9 mouse cellular contexts compared by ENCODE assay signal in the genomic region with DNA sequence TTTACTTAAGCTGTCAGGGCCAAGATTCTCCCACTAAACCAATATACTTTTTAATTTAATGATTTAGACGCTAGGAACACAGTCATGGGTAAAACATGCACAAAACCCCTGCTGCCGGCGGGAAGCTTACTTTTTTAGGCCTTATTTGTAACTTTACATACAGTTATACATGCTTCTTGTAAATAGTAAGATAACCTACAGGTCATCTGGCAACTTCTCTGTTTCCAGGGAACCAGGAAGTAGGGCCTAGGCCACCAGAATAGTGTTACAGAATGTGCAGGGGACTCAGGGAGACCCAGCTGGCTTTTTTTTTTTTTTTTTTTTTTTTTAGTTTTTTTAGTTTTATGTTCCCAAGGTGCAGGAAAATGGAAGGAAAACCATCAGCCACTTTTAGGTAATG. TPM values are rescaled to one million over a fixed set of nuclear protein-coding genes. Genes with fewer than 3 reads are reported as not detected.
A peak's percentile ranks its signal among the peaks of the same experiment; 100 is the strongest.
DNase-seq lines count a peak whose midpoint lies in the region; ATAC-seq and TF ChIP-seq lines count a peak whose summit lies in the region.
"Had no signal": no experiment of that assay in that cellular context is flagged by ENCODE, and none has a peak within 500 bp of the region (broad histone marks: within the 10 kb centered on the region; RNA-seq: fewer than 3 reads in every experiment).

No protein-coding gene starts in this region.

- TF ChIP-seq CTCF in kidney, adult 2 months (conservative IDR thresholded peaks at IDR 0.05; ENCODE audit: insufficient read depth, insufficient read length, low read depth, low read length), result no peak
- TF ChIP-seq CTCF in midbrain, postnatal 0 days (IDR thresholded peaks at IDR 0.05), result no peak

- H3K9ac ChIP-seq in intestine, embryonic 14.5 days (ENCODE audit: low read length), result peak overlapping the region; percentile 84
- H3K9ac ChIP-seq in midbrain, postnatal 0 days (replicated peaks; ENCODE audit: low read length, poor library complexity, severe bottlenecking), result no peak overlapping the region

- 41% methylated on average over 3 of the region's 3 CpGs for WGBS in kidney, adult 2 months
- WGBS in intestine, embryonic 14.5 days, result 30% methylated on average over 3 of the region's 3 CpGs
- WGBS in midbrain, postnatal 0 days, result 64% methylated on average over 3 of the region's 3 CpGs

- peaks cover 1% of the 10 kb centered on the region; the same call in 1 of the 2 replicates for H3K27me3 ChIP-seq in kidney, adult 2 months (replicated peaks; ENCODE audit: control insufficient read depth, insufficient read depth, low read length)
- H3K27me3 ChIP-seq in intestine, embryonic 14.5 days (replicated peaks; ENCODE audit: control insufficient read depth, insufficient read depth, low read length), result no peaks in the 10 kb centered on the region
- no peaks in the 10 kb centered on the region for H3K27me3 ChIP-seq in midbrain, postnatal 0 days (ENCODE audit: insufficient read depth, low read length)

- no peaks in the 10 kb centered on the region; the same call in 1 of the 2 replicates for H3K4me1 ChIP-seq in kidney, adult 2 months (ENCODE audit: control insufficient read depth, insufficient read depth, low read length)
- peaks cover 7% of the 10 kb centered on the region; the same call in 1 of the 2 replicates for H3K4me1 ChIP-seq in intestine, embryonic 14.5 days (replicated peaks; ENCODE audit: control insufficient read depth, insufficient read depth, low read length)
- no peaks in the 10 kb centered on the region for H3K4me1 ChIP-seq in midbrain, postnatal 0 days (ENCODE audit: insufficient read depth, low read length)

- 0 out of 2 replicates have a peak overlapping the region, but pooled peaks have one; percentile 14 for H3K4me3 ChIP-seq in kidney, adult 2 months (ENCODE audit: insufficient read depth, low read depth, low read length)
- H3K4me3 ChIP-seq in intestine, embryonic 14.5 days (ENCODE audit: low read depth, low read length), result peak overlapping the region; percentile 89
- peak overlapping the region; percentile 84; the same call in 1 of the 2 replicates for H3K4me3 ChIP-seq in midbrain, postnatal 0 days (ENCODE audit: low read depth, low read length)

- DNase-seq in kidney, adult 2 months, result no peak
- DNase-seq in kidney, postnatal 25 days, result no peak
- peak; percentile 29 for DNase-seq in intestine, embryonic 14.5 days (ENCODE audit: low spot score)
- no peak for DNase-seq in midbrain, postnatal 0 days (ENCODE audit: low spot score)
- DNase-seq in thymus, postnatal 25 days, result no peak
- no peak for DNase-seq in thymus, postnatal 14 days
- no peak for DNase-seq in layer of hippocampus, postnatal 14 days (ENCODE audit: low spot score in 2 of 2)
- DNase-seq: thymus, postnatal 36 days had no signal

- peak overlapping the region; percentile 86 for H3K4me2 ChIP-seq in intestine, embryonic 14.5 days (ENCODE audit: low read length)
- peak overlapping the region; percentile 64 for H3K4me2 ChIP-seq in midbrain, postnatal 0 days (ENCODE audit: low read depth, low read length, poor library complexity, severe bottlenecking)

- H3K9me3 ChIP-seq in intestine, embryonic 14.5 days (ENCODE audit: control insufficient read depth, low read length), result no peaks in the 10 kb centered on the region
- no peaks in the 10 kb centered on the region for H3K9me3 ChIP-seq in midbrain, postnatal 0 days (ENCODE audit: low read length)

- 0 out of 2 replicates have a peak, but pooled peaks have one; percentile 23 for ATAC-seq in common myeloid progenitor, adult 5-6 weeks (replicated peaks; ENCODE audit: low read depth, poor library complexity, severe bottlenecking)
- no peak for ATAC-seq in intestine, embryonic 14.5 days (replicated peaks; ENCODE audit: low FRiP score, low TSS enrichment, low read depth)
- no peak for ATAC-seq in midbrain, postnatal 0 days (ENCODE audit: low FRiP score)

- H3K27ac ChIP-seq in kidney, adult 2 months (ENCODE audit: insufficient read depth, low read depth, low read length), result no peak overlapping the region; the same call in 1 of the 2 replicates
- H3K27ac ChIP-seq in intestine, embryonic 14.5 days (ENCODE audit: low read depth), result peak overlapping the region; percentile 91
- no peak overlapping the region for H3K27ac ChIP-seq in midbrain, postnatal 0 days (ENCODE audit: low read depth, low read length)

- no peak for TF ChIP-seq POLR2A in kidney, adult 2 months (IDR thresholded peaks at IDR 0.05; ENCODE audit: low read depth, low read length)

- no peaks in the 10 kb centered on the region for H3K36me3 ChIP-seq in kidney, adult 2 months (ENCODE audit: control insufficient read depth, insufficient read depth, low read length)
- H3K36me3 ChIP-seq in intestine, embryonic 14.5 days (ENCODE audit: control insufficient read depth, insufficient read depth, low read length), result no peaks in the 10 kb centered on the region
- no peaks in the 10 kb centered on the region for H3K36me3 ChIP-seq in midbrain, postnatal 0 days (ENCODE audit: insufficient read depth, low read length)

RNA-seq across cellular contexts. Expression of a gene that starts 1.2 kb away (rescaled TPM):
- 8.3 and 9.2 TPM in 2 replicates for polyA plus RNA-seq in kidney, adult 2 months (2012; rRNA removed)
- total RNA-seq in common myeloid progenitor, adult 5-6 weeks (2017), result 14.8 and 21.7 TPM in 2 replicates
- 14.0 and 15.0 TPM in 2 replicates for polyA plus RNA-seq in intestine, embryonic 14.5 days (2014; fragmentation: Nextera tagmentation; extraction: Ambion mirVana)
- 17.2 TPM in 2 replicates for total RNA-seq in midbrain, postnatal 0 days (2014; rRNA removed)
- 7.6 and 8.5 TPM in 2 replicates for polyA plus RNA-seq in midbrain, postnatal 0 days (2015; fragmentation: Nextera tagmentation; extraction: Ambion mirVana)
- total RNA-seq in layer of hippocampus, postnatal 14 days (2021), result 10 to 100 TPM; 24.5 to 26.9 TPM

RNA-seq across cellular contexts. Expression of a gene that starts 16.4 kb away (rescaled TPM):
- 0.53 and 0.55 TPM in 2 replicates for polyA plus RNA-seq in kidney, adult 2 months (2012; rRNA removed)
- total RNA-seq in common myeloid progenitor, adult 5-6 weeks (2017), result not detected in 2 replicates
- polyA plus RNA-seq in intestine, embryonic 14.5 days (2014; fragmentation: Nextera tagmentation; extraction: Ambion mirVana), result 0.22 and 0.30 TPM in 2 replicates
- 13.1 and 15.1 TPM in 2 replicates for total RNA-seq in midbrain, postnatal 0 days (2014; rRNA removed)
- 9.0 and 9.3 TPM in 2 replicates for polyA plus RNA-seq in midbrain, postnatal 0 days (2015; fragmentation: Nextera tagmentation; extraction: Ambion mirVana)
- 10 to 100 TPM; 14.0 to 14.4 TPM for total RNA-seq in layer of hippocampus, postnatal 14 days (2021)

Comparison
In these comparisons a context has a peak if more than half of its experiments do, and no peak if none do; other contexts are left out.
1. H3K4me3 ChIP-seq: peak in every context shown above with its lines; median percentile 89 in intestine, embryonic 14.5 days; 84 in midbrain, postnatal 0 days; 14 in kidney, adult 2 months.
2. RNA of a gene that starts 16.4 kb away (total RNA-seq): 13.1 to 15.1 TPM in midbrain, postnatal 0 days and 14.0 to 14.4 TPM in layer of hippocampus, postnatal 14 days; not detected in common myeloid progenitor, adult 5-6 weeks; every median in the first group is over 10 times any median in the second.